Mouse (Mus musculus) heart, postnatal 0 days (tissue): ENCODE results near the gene C330007P06Rik.

Experiments used
- CTCF ChIP-seq: IDR thresholded peaks from 2 replicates; pipeline ENCODE4 v1.5.1; 2016; ENCODE audit warnings: antibody characterized with exemption, control low read depth, low read depth
- EP300 ChIP-seq: IDR thresholded peaks from 2 replicates; pipeline ENCODE4 v1.6.1; 2016; ENCODE audit warnings: antibody characterized with exemption, low read depth

DNA sequence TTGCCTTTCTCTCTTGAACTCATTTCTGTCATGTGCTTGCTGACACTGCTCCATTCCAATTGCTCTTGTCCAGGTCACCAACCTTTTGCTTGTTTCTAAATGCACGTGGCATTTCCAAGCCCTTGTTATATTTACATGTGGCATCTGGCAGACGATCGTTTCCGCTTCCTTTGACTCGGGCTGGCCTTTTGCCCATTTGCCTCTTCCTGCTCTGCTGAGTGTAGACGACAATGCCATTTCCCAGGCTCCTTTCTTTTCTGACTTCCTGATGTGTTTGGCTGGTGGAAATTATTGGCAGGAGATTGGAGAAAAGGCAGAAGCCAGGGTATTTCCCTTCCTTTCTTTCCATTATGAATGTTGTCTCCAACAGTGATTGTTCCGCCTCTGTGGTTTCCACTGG is 34.5 kb downstream of the C330007P06Rik start:
- TF ChIP-seq CTCF (no peak), EP300 (no peak)
